Mouse (Mus musculus): ENCODE results near the gene Fgf11. TPM values are rescaled to one million over a fixed set of nuclear protein-coding genes. Genes with fewer than 3 reads are reported as not detected.

The Fgf11 gene
- polyA plus RNA-seq, 1 experiment from 2014 or later, result 0.36 TPM

GRCm38 (mm10) chr11:69774961-69775360 is 26.7 kb downstream of the Fgf11 start:
- H3K36me3 ChIP-seq (ENCODE audit: control insufficient read depth, insufficient read depth, low read length), result no peaks in the 10 kb centered on the region

GRCm38 (mm10) chr11:69767625-69767909 is 34.1 kb downstream of the Fgf11 start:
- H3K9ac ChIP-seq (ENCODE audit: low read length), result no peak overlapping the region
- H3K4me2 ChIP-seq (ENCODE audit: low read depth, severe bottlenecking), result peak overlapping the region; percentile 14; the same call in 1 of the 2 replicates
- H3K4me3 ChIP-seq (ENCODE audit: low read depth, low read length), result no peak overlapping the region; the same call in 1 of the 2 replicates
- WGBS, result 64% methylated on average over 4 of the region's 4 CpGs
- ATAC-seq (ENCODE audit: insufficient number of reproducible peaks, low FRiP score, low TSS enrichment, low read depth), result no peak
- no peaks in the 10 kb centered on the region for H3K36me3 ChIP-seq (ENCODE audit: control insufficient read depth, insufficient read depth, low read length)
- no peaks in the 10 kb centered on the region for H3K27me3 ChIP-seq (ENCODE audit: control insufficient read depth, insufficient read depth, low read length)
- H3K27ac ChIP-seq (replicated peaks; ENCODE audit: low read depth, low read length), result no peak overlapping the region
- H3K4me1 ChIP-seq (ENCODE audit: control insufficient read depth, insufficient read depth, low read length), result peaks cover 15% of the 10 kb centered on the region
- no peaks in the 10 kb centered on the region for H3K9me3 ChIP-seq (ENCODE audit: control insufficient read depth, low read length)
- no peak for DNase-seq (ENCODE audit: low spot score)

More at GRCm38 (mm10) chr11:69774961-69775360, 26.7 kb downstream of the Fgf11 start:
- WGBS, result 56% methylated on average over 5 of the region's 5 CpGs
- no peak overlapping the region for H3K9ac ChIP-seq (ENCODE audit: low read length)
- H3K4me2 ChIP-seq (ENCODE audit: low read depth, severe bottlenecking), result no peak overlapping the region
- no peak overlapping the region for H3K4me3 ChIP-seq (ENCODE audit: low read depth, low read length)
- no peak for DNase-seq (ENCODE audit: low spot score)
- H3K27ac ChIP-seq (replicated peaks; ENCODE audit: low read depth, low read length), result no peak overlapping the region
- H3K9me3 ChIP-seq (ENCODE audit: control insufficient read depth, low read length), result no peaks in the 10 kb centered on the region
- no peaks in the 10 kb centered on the region for H3K4me1 ChIP-seq (ENCODE audit: control insufficient read depth, insufficient read depth, low read length)
- H3K27me3 ChIP-seq (ENCODE audit: control insufficient read depth, insufficient read depth, low read length), result peaks cover 9% of the 10 kb centered on the region; the same call in 1 of the 2 replicates
- no peak for ATAC-seq (ENCODE audit: insufficient number of reproducible peaks, low FRiP score, low TSS enrichment, low read depth)

GRCm38 (mm10) chr11:69766872-69767624 is 34.6 kb downstream of the Fgf11 start:
- no peak overlapping the region for H3K27ac ChIP-seq (replicated peaks; ENCODE audit: low read depth, low read length)
- ATAC-seq (ENCODE audit: insufficient number of reproducible peaks, low FRiP score, low TSS enrichment, low read depth) (no peak), DNase-seq (ENCODE audit: low spot score) (no peak)
- peak overlapping the region; percentile 87; the same call in 1 of the 2 replicates for H3K4me2 ChIP-seq (ENCODE audit: low read depth, severe bottlenecking)
- no peaks in the 10 kb centered on the region for H3K36me3 ChIP-seq (ENCODE audit: control insufficient read depth, insufficient read depth, low read length)
- WGBS, result 59% methylated on average over 13 of the region's 13 CpGs
- peaks cover 15% of the 10 kb centered on the region for H3K4me1 ChIP-seq (ENCODE audit: control insufficient read depth, insufficient read depth, low read length)
- H3K9ac ChIP-seq (ENCODE audit: low read length), result no peak overlapping the region
- no peaks in the 10 kb centered on the region for H3K27me3 ChIP-seq (ENCODE audit: control insufficient read depth, insufficient read depth, low read length)
- no peaks in the 10 kb centered on the region for H3K9me3 ChIP-seq (ENCODE audit: control insufficient read depth, low read length)
- peak overlapping the region; percentile 90 for H3K4me3 ChIP-seq (ENCODE audit: low read depth, low read length)

GRCm38 (mm10) chr11:69766126-69766609 is 35.5 kb downstream of the Fgf11 start:
- Histone ChIP-seq H3K27me3 (ENCODE audit: control insufficient read depth, insufficient read depth, low read length) (no peaks in the 10 kb centered on the region), H3K4me2 (ENCODE audit: low read depth, severe bottlenecking) (peak overlapping the region; percentile 87), H3K9ac (ENCODE audit: low read length) (peak overlapping the region; percentile 91), H3K4me1 (ENCODE audit: control insufficient read depth, insufficient read depth, low read length) (peaks cover 15% of the 10 kb centered on the region), H3K27ac (replicated peaks; ENCODE audit: low read depth, low read length) (peak overlapping the region; percentile 47), H3K4me3 (ENCODE audit: low read depth, low read length) (peak overlapping the region; percentile 90), H3K9me3 (ENCODE audit: control insufficient read depth, low read length) (no peaks in the 10 kb centered on the region), H3K36me3 (ENCODE audit: control insufficient read depth, insufficient read depth, low read length) (no peaks in the 10 kb centered on the region)
- ATAC-seq (ENCODE audit: insufficient number of reproducible peaks, low FRiP score, low TSS enrichment, low read depth) (peak; percentile 66), DNase-seq (ENCODE audit: low spot score) (peak; percentile 71)
- under 1% methylated on average over 37 of the region's 37 CpGs for WGBS

GRCm38 (mm10) chr11:69765221-69766125 is 36.2 kb downstream of the Fgf11 start, which contains the start of gene Zbtb4:
Gene Zbtb4, plus strand, starts transcription at chr11:69765912.
- peaks cover 15% of the 10 kb centered on the region for H3K4me1 ChIP-seq (ENCODE audit: control insufficient read depth, insufficient read depth, low read length)
- H3K27ac ChIP-seq (replicated peaks; ENCODE audit: low read depth, low read length), result peak within 1 kb of the TSS; percentile 47
- WGBS, result 25% methylated on average over 32 of the region's 55 CpGs
- no peaks in the 10 kb centered on the region for H3K27me3 ChIP-seq (ENCODE audit: control insufficient read depth, insufficient read depth, low read length)
- peak within 1 kb of the TSS; percentile 87 for H3K4me2 ChIP-seq (ENCODE audit: low read depth, severe bottlenecking)
- H3K9ac ChIP-seq (ENCODE audit: low read length), result peak within 1 kb of the TSS; percentile 91
- peak within 1 kb of the TSS; percentile 90 for H3K4me3 ChIP-seq (ENCODE audit: low read depth, low read length)
- peak; percentile 61 for ATAC-seq (ENCODE audit: insufficient number of reproducible peaks, low FRiP score, low TSS enrichment, low read depth)
- H3K36me3 ChIP-seq (ENCODE audit: control insufficient read depth, insufficient read depth, low read length), result no peaks in the 10 kb centered on the region
- H3K9me3 ChIP-seq (ENCODE audit: control insufficient read depth, low read length), result no peaks in the 10 kb centered on the region
- DNase-seq (ENCODE audit: low spot score), result peak; percentile 50

GRCm38 (mm10) chr11:69763551-69763950 is 38.1 kb downstream of the Fgf11 start:
- H3K4me2 ChIP-seq (ENCODE audit: low read depth, severe bottlenecking), result no peak overlapping the region
- H3K9me3 ChIP-seq (ENCODE audit: control insufficient read depth, low read length), result no peaks in the 10 kb centered on the region
- ATAC-seq (ENCODE audit: insufficient number of reproducible peaks, low FRiP score, low TSS enrichment, low read depth) (no peak), DNase-seq (ENCODE audit: low spot score) (no peak)
- no peak overlapping the region for H3K27ac ChIP-seq (replicated peaks; ENCODE audit: low read depth, low read length)
- H3K9ac ChIP-seq (ENCODE audit: low read length), result no peak overlapping the region
- 70% methylated on average over 7 of the region's 7 CpGs for WGBS
- no peaks in the 10 kb centered on the region for H3K36me3 ChIP-seq (ENCODE audit: control insufficient read depth, insufficient read depth, low read length)
- peaks cover 24% of the 10 kb centered on the region for H3K4me1 ChIP-seq (ENCODE audit: control insufficient read depth, insufficient read depth, low read length)
- no peak overlapping the region for H3K4me3 ChIP-seq (ENCODE audit: low read depth, low read length)
- no peaks in the 10 kb centered on the region for H3K27me3 ChIP-seq (ENCODE audit: control insufficient read depth, insufficient read depth, low read length)

GRCm38 (mm10) chr11:69761868-69762267 is 39.8 kb downstream of the Fgf11 start, which contains the start of gene Slc35g3:
Gene Slc35g3, minus strand, starts transcription at chr11:69761968.
- Histone ChIP-seq H3K27ac (replicated peaks; ENCODE audit: low read depth, low read length) (no peak within 1 kb of the TSS), H3K4me2 (ENCODE audit: low read depth, severe bottlenecking) (0 out of 2 replicates have a peak within 1 kb of the TSS, but pooled peaks have one; percentile 7), H3K36me3 (ENCODE audit: control insufficient read depth, insufficient read depth, low read length) (no peaks in the 10 kb centered on the region), H3K4me3 (ENCODE audit: low read depth, low read length) (no peak within 1 kb of the TSS), H3K9ac (ENCODE audit: low read length) (no peak within 1 kb of the TSS), H3K27me3 (ENCODE audit: control insufficient read depth, insufficient read depth, low read length) (no peaks in the 10 kb centered on the region), H3K4me1 (ENCODE audit: control insufficient read depth, insufficient read depth, low read length) (peaks cover 20% of the 10 kb centered on the region), H3K9me3 (ENCODE audit: control insufficient read depth, low read length) (no peaks in the 10 kb centered on the region)
- ATAC-seq (ENCODE audit: insufficient number of reproducible peaks, low FRiP score, low TSS enrichment, low read depth) (no peak), DNase-seq (ENCODE audit: low spot score) (no peak)
- WGBS, result 75% methylated on average over 1 of the region's 1 CpGs

- H3K27me3 ChIP-seq (ENCODE audit: control insufficient read depth, insufficient read depth, low read length), result no peaks in the 10 kb centered on the region
- 90% methylated on average over 7 of the region's 7 CpGs for WGBS
- no peaks in the 10 kb centered on the region for H3K9me3 ChIP-seq (ENCODE audit: control insufficient read depth, low read length)
- no peaks in the 10 kb centered on the region for H3K36me3 ChIP-seq (ENCODE audit: control insufficient read depth, insufficient read depth, low read length)
- no peak for ATAC-seq (ENCODE audit: insufficient number of reproducible peaks, low FRiP score, low TSS enrichment, low read depth)
- no peak for DNase-seq (ENCODE audit: low spot score)
- H3K4me1 ChIP-seq (ENCODE audit: control insufficient read depth, insufficient read depth, low read length), result peaks cover 19% of the 10 kb centered on the region
- no peak overlapping the region for H3K4me3 ChIP-seq (ENCODE audit: low read depth, low read length)
- no peak overlapping the region for H3K9ac ChIP-seq (ENCODE audit: low read length)
- H3K4me2 ChIP-seq (ENCODE audit: low read depth, severe bottlenecking), result 0 out of 2 replicates have a peak overlapping the region, but pooled peaks have one; percentile 7
- H3K27ac ChIP-seq (replicated peaks; ENCODE audit: low read depth, low read length), result no peak overlapping the region
These were observed 40.8 kb downstream of the Fgf11 start for GRCm38 (mm10) chr11:69760901-69761200.

All from limb, embryonic 11.5 days (tissue).